Mouse (Mus musculus): ENCODE measurements around the gene Noxo1. TPM values are rescaled to one million over a fixed set of nuclear protein-coding genes. Genes with fewer than 3 reads are reported as not detected.
A peak's percentile ranks its signal among the peaks of the same experiment; 100 is the strongest.

Gene Noxo1
- total RNA-seq, 2 experiments from 2014 or later = 0.77 to 0.99 TPM

DNA sequence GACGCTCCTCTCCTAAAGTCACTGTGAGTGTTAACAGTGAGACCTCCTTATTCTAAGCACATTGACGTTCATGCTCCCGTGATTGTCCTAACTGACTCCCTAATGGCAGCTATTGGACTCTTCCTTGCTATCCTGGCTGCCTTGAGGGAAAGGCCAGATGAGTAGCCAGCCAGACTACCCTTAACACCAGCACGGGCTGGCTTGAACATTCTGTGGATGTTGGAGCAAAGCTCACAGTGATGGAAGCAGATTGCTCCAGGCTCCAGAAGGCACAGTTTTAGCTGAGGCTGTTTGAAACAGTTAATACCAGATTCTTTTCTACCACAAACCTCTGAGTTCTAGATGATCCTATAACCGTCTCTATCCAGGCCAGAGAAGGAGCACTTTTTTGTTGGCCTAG is 47.9 kb downstream of the Noxo1 start:
- no peak for DNase-seq

DNA sequence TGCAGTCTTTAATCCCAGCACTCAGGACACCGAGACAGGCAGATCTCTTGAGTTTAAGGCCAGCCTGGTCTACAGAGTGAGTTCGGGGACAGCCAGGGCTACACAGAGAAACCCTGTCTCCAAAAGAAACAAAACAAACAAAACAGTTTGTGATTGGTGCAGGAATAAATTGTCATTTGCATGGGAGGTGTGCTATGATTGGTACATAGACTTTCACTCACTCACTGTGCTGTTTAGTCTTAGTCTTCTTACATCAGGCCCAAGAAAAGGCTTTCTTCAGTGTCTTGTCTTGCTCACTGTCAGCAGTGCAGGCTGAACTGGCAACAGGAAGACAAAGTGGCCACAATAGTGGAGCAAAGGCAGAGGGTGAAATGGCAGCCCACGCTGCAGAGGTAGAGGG is 48.3 kb downstream of the Noxo1 start:
- no peak for DNase-seq

DNA sequence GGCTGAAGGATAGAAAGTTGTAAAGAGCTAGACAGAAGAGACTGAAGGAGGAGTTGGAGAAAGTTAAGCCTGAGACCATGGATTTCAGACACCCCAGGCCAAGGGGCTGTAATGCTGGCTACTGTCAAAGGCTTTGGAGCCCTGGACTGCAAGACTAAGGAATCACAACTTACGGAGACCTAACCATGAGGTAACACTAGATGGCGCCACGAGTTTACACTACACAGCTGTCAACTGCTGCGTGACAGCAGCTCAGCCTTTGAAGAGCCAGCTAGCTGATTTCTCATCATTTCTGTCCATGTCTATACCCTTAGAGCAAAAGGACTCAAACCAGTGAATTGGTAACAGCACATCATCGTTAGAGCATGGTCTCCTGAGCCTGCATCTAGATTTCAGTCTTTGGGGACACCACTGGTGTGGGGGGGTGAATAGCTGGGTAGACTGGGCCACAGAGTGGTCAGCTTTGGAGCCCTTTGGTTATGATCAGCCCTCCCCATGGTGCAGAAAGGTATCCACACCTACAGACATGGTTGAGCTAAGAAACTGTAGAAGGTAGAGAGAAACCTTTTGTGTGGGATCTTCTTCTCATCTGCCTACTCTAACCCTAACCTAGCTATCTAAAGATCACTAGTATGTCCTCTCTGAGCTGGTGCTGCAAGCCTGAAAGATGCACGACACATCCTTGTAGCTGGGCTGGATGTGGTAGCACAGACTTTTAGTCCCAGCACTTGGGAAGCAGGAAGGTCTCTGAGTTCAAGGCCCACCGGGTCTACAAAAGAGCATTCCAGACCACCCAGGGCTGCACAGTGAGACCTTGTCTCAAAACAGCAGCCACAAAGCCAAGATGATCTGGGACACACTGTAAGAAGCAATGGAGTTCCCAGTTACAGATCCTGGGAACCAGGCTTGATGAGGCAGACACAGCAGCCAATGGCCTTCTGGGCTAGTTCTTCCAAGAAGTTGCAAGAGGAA is 49.8 kb downstream of the Noxo1 start:
- DNase-seq = peak; percentile 78 to 91

DNA sequence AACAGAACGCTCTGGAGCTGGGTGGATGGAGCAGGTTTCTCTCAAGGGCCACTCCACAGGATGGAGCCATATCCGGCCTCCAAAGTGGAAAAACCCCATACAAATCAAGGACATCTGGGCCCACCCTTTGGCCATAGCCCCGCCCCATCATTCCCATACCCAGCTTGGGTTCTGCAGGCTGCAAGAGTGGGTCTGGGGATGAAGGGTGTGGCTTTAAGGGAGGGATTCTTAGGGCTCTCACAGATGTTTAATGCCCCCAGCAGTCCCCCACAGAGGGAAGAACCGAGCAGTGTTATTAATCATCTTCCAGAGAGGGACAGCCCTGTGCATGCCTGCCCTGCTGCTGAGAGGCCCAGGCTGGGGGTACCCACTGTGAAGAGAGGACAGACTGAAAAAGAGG is 51.0 kb downstream of the Noxo1 start:
- DNase-seq = no peak

Other genes with a start within 250 kb of the Noxo1 start
- gene E4f1, start 225.9 kb upstream of the Noxo1 start, total RNA-seq (2021) = 10 to 100 TPM in 1 of 2 experiments, 1 to 10 TPM in 1; 9.8 to 10.1 TPM
- 10 to 100 TPM; 40.1 to 43.5 TPM for gene Pgp, start 225.8 kb upstream of the Noxo1 start, total RNA-seq (2021)
- not detected for gene Bricd5, start 222.3 kb upstream of the Noxo1 start, total RNA-seq (2021)
- gene Mlst8, start 217.2 kb upstream of the Noxo1 start, total RNA-seq (2021) = 10 to 100 TPM in 1 of 2 experiments, 1 to 10 TPM in 1; 8.1 to 10.3 TPM
- under 1 TPM; 0.15 to 0.20 TPM for gene Caskin1, start 207.6 kb upstream of the Noxo1 start, total RNA-seq (2021)
- gene Traf7, start 168.3 kb upstream of the Noxo1 start, total RNA-seq (2021) = 10 to 100 TPM; 35.8 to 38.5 TPM
- not detected for gene Rab26, start 162.0 kb upstream of the Noxo1 start, total RNA-seq (2021)
- 10 to 100 TPM; 34.1 to 34.5 TPM for gene Pkd1, start 146.4 kb upstream of the Noxo1 start, total RNA-seq (2021)
- 100 to 1,000 TPM; 104 to 108 TPM for gene Tsc2, start 63.6 kb upstream of the Noxo1 start, total RNA-seq (2021)
- gene Nthl1, start 63.6 kb upstream of the Noxo1 start, total RNA-seq (2021) = 1 to 10 TPM; 2.6 to 3.1 TPM
- gene Slc9a3r2, start 45.9 kb upstream of the Noxo1 start, total RNA-seq (2021) = 100 to 1,000 TPM in 1 of 2 experiments, 10 to 100 TPM in 1; 88.2 to 103 TPM
- gene Npw, start 37.8 kb upstream of the Noxo1 start, total RNA-seq (2021) = not detected
- gene Zfp598, start 26.5 kb upstream of the Noxo1 start, total RNA-seq (2021) = 10 to 100 TPM; 16.4 to 17.2 TPM
- gene Syngr3, start 6.3 kb upstream of the Noxo1 start, total RNA-seq (2021) = under 1 TPM in 1 of 2 experiments, not detected in 1; 0.17 TPM
- gene Gfer, start 78 bp upstream of the Noxo1 start, total RNA-seq (2021) = 10 to 100 TPM; 24.0 to 24.3 TPM
- gene Tbl3, start 11.4 kb downstream of the Noxo1 start, total RNA-seq (2021) = 10 to 100 TPM; 18.0 to 20.1 TPM
- gene Rnf151, start 21.8 kb downstream of the Noxo1 start, total RNA-seq (2021) = not detected
- 100 to 1,000 TPM; 701 to 738 TPM for gene Rps2, start 21.9 kb downstream of the Noxo1 start, total RNA-seq (2021)
- gene Ndufb10, start 28.2 kb downstream of the Noxo1 start, total RNA-seq (2021) = 1,000 to 10,000 TPM in 1 of 2 experiments, 100 to 1,000 TPM in 1; 976 to 1,178 TPM
- 100 to 1,000 TPM; 390 to 433 TPM for gene Rpl3l, start 31.6 kb downstream of the Noxo1 start, total RNA-seq (2021)
- 100 to 1,000 TPM; 181 to 183 TPM for gene Msrb1, start 40.4 kb downstream of the Noxo1 start, total RNA-seq (2021)
- gene Hs3st6, start 56.8 kb downstream of the Noxo1 start, total RNA-seq (2021) = under 1 TPM in 1 of 2 experiments, not detected in 1; 0.33 TPM
- gene Meiob, start 108.1 kb downstream of the Noxo1 start, total RNA-seq (2021) = under 1 TPM in 1 of 2 experiments, not detected in 1; 0.15 TPM
- 10 to 100 TPM; 86.0 to 91.0 TPM for gene Hagh, start 143.9 kb downstream of the Noxo1 start, total RNA-seq (2021)
- 10 to 100 TPM; 92.1 to 96.6 TPM for gene Fahd1, start 154.1 kb downstream of the Noxo1 start, total RNA-seq (2021)
- 10 to 100 TPM; 12.0 to 12.4 TPM for gene Igfals, start 169.8 kb downstream of the Noxo1 start, total RNA-seq (2021)
- 10 to 100 TPM; 20.0 to 21.3 TPM for gene Nubp2, start 190.1 kb downstream of the Noxo1 start, total RNA-seq (2021)
- gene Spsb3, start 190.4 kb downstream of the Noxo1 start, total RNA-seq (2021) = 10 to 100 TPM; 28.1 to 34.0 TPM
- 10 to 100 TPM; 18.4 to 22.3 TPM for gene Eme2, start 198.9 kb downstream of the Noxo1 start, total RNA-seq (2021)
- 100 to 1,000 TPM in 1 of 2 experiments, 10 to 100 TPM in 1; 99.9 to 125 TPM for gene Mrps34, start 198.9 kb downstream of the Noxo1 start, total RNA-seq (2021)
- gene Nme3, start 200.3 kb downstream of the Noxo1 start, total RNA-seq (2021) = 10 to 100 TPM; 33.8 to 36.0 TPM
- gene Mapk8ip3, start 240.7 kb downstream of the Noxo1 start, total RNA-seq (2021) = 10 to 100 TPM; 55.9 to 64.8 TPM

Measured in heart, adult 18-20 months (tissue).